Mouse (Mus musculus): ENCODE results near the gene Celf2. TPM values are rescaled to one million over a fixed set of nuclear protein-coding genes. Genes with fewer than 3 reads are reported as not detected.

The Celf2 gene
- total RNA-seq, 2 experiments from 2014 or later, result 36.6 to 50.3 TPM

- DNase-seq, result no peak
Observed at GRCm38 (mm10) chr2:6867297-6867696, 642.1 kb downstream of the Celf2 start.

GRCm38 (mm10) chr2:6865785-6866184 is 643.6 kb downstream of the Celf2 start:
- no peak for DNase-seq

GRCm38 (mm10) chr2:6850102-6850644 is 659.2 kb downstream of the Celf2 start:
- DNase-seq, result no peak

DNA sequence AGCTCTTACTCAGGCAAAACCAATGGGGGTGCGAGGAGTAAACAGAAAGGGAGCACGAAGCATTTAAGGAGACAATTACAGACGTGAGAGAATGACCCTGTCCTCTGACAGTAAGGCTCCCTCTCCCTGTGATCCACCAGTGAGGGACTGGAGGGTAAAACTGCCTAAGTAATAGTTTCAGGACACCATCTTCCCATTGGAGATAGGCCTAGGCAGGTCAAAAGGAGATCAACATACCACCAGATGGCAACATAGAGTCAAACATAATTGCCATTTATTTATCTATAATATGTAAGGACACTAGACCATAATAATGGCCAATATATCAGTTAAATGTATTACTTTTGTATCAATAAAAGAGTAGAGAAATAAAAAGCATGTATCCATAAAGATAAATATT is 660.0 kb downstream of the Celf2 start:
- no peak for DNase-seq

- no peak for DNase-seq
Observed at GRCm38 (mm10) chr2:6830021-6830420, 679.3 kb downstream of the Celf2 start.

DNA sequence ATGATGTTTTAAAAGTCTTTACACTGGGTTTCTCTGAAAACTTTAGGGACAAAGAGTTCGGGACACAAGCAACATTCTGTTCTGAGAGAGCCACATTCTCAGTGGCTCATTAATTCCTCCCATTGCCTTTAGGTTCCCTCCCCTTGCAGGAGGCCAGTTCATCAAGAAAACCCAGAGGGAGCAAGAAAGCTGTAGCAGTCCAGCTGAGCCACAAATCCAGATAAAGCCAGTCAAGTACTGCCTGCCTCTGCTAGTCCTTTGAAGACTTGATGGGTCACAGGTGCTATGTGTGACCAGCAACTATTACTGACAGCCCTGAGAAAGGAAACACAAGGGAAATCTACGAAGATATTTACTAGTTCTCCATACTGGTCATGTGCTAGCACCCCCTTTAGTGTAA is 681.8 kb downstream of the Celf2 start:
- no peak for DNase-seq

GRCm38 (mm10) chr2:6823021-6823420 is 686.3 kb downstream of the Celf2 start:
- no peak for DNase-seq

GRCm38 (mm10) chr2:6821593-6821992 is 687.8 kb downstream of the Celf2 start:
- DNase-seq, result no peak

DNA sequence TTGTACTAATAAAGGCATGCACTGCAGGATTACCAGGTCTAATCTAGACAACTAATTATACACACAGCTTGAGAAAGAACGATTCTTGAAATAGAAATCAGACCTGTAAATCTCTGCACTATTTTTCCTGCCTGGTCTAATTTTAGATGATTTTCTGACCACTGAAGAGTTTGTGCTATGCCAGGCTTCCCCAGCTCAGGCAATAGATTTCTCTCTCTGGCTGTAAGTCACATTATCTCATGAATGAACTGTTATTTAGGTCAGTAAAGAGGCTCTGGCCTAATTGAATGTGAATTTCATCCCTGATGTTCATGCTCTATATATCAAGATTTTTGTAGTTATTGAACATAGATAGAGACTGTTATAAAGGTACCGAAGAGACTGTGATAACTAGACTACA is 694.1 kb downstream of the Celf2 start:
- no peak for DNase-seq

DNA sequence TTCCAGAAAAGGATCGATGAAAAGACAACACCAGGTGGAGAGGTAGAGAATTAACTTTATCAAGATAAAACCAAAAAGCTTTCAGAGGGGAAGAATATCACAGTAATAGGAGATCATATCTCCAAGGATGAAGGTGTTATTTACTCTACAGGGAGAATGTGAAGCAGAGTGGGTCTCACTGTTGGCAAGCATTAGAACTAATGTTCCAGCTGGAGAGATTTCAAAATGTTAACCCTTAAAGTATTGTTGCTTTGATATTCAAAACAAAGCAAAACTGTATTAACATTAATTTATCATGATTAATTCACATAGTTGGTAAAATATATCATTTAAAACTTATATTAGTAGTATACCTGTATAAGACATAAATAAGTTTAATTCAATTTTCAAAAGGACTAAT is 700.6 kb downstream of the Celf2 start:
- no peak for DNase-seq

- no peak for DNase-seq
Observed at GRCm38 (mm10) chr2:6796754-6797153, 712.6 kb downstream of the Celf2 start.

DNA sequence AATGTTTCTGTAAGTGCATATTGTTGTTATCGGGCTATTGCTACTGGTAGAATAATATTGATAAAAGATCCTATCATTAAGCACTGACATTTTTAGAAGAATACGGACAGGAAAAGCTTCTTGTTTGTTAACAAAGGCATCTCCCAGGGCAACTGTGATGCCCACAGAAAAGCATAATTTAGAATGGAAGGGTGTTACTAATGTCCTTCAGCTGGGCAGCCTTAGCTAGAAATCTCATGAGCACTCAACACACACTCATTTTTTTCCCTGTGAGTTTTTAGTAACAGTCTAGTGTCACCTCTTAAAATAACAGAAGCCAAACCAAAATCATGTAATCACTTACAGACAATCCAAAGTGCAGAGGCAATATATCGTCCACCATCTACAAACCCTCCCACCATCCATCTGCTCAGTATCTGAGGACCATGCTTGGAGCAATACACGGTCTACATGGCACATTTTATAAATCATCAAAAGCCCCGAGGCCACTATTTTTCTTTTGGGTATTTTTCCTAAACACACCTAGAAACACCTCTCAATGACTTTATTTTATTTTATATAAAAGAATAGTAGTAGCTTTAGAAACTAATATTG is 713.3 kb downstream of the Celf2 start:
- DNase-seq, result no peak

DNA sequence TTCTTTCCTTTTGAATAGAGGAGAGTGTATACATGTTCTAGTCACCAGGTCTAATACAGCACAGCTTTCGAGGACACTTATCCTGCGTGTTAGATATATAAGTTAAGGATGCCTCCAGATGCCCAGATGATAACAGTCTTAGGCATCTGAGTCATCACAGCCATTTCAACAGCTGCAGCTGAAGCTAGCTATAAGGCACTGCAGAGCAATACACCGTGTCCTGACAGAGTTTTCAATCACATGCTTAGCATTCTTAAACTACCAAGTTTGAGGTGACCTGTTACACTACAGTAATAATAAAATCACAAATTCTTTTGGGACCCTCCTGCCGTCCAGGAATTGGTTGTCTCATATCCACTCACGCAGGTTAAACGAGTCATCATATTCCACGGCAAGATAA is 714.5 kb downstream of the Celf2 start:
- no peak for DNase-seq

GRCm38 (mm10) chr2:6790876-6791275 is 718.5 kb downstream of the Celf2 start:
- DNase-seq, result no peak

DNA sequence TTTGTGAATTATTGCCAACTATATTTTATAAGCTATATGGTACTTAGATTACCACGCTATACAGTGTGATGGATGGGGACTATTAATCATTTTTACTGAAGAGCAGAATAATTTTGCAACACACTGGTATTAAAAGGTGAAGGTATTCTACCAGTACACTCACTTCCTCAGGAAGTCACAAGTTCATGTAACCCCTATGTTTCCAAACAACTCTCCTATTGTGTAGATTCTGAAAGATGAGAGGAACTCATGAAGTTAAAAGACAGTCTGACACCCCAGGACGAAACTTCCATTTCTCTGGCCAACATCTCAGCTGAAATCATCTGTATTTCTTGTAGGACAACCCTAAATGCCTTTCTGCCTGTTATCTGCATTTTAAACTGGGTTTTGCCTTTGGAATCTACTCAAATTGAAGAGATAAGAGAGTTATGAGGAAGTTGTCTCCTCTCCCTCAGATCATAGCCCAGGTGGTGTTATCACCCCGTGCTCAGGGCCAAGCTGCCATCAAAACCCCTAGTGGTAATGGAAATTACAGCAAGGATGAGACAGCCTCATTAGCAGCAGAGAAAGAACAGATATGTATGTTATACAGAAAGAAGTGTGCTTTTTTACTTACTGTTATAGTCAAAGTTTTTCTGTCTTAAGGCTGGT is 722.7 kb downstream of the Celf2 start:
- no peak for DNase-seq

- DNase-seq, result no peak
Observed at GRCm38 (mm10) chr2:6770214-6770613, 739.1 kb downstream of the Celf2 start.

GRCm38 (mm10) chr2:6762381-6762780 is 747.0 kb downstream of the Celf2 start:
- DNase-seq, result no peak

DNA sequence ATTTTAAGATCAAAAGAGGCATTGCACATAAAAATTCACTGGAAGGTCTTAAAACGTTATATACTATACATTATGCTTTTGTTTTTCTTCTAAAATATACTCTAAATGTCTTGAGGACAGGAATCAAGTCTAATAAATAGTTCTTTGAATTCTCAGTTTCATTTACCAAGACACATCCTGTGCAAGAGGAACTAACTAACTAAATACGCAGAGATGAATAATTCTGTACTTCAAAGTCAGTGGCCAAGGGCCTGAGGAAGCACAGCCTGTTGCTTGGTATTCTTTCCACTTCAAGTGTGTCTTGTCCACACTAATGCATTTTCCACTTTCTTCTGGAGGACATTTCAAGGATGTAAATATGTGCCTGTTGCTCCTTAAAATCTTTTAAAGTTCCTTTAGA is 766.2 kb downstream of the Celf2 start:
- no peak for DNase-seq

- DNase-seq, result no peak
Observed at GRCm38 (mm10) chr2:6739998-6740668, 769.2 kb downstream of the Celf2 start.

DNA sequence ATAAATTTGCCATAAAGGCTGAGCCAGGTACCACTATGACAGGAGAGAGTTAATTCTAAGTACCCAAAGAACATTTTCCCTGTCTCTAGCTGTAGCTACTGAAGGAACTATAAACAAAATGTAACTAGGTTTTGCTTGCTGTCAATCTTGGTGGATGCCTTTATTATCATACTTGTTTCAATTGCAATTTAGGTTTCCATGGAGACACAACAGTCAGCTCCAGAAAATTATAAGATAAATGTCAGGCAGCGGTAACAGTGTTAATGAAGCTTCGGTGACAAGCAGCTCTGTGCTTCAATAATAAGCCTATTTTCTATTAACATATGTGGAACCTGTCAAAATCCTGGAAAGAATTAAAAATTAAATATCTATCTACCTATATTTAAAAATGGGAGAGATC is 777.3 kb downstream of the Celf2 start:
- DNase-seq, result no peak

DNA sequence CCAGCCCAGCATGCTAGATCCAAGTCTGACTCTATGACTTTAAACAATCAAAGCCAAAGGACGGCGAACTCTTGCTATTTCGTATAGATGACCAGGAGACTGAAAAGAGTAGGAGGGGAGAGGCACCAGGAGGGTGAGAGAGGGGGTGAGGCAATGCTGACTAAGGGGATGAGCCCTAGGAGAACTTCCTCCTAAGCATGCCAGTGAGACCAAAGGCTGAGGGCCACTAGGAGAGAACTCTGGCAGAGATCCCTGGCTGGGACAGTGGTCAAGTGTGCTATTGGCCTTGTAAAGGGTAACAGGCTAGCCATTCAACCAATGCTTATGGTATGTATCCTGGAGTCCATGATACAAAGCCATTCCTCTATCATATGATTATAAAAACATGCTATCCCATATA is 778.5 kb downstream of the Celf2 start:
- peak; percentile 11 to 27 for DNase-seq

- peak in 1 of 2 experiments; percentile 12 for DNase-seq
Observed at GRCm38 (mm10) chr2:6729984-6730383, 779.4 kb downstream of the Celf2 start.

DNA sequence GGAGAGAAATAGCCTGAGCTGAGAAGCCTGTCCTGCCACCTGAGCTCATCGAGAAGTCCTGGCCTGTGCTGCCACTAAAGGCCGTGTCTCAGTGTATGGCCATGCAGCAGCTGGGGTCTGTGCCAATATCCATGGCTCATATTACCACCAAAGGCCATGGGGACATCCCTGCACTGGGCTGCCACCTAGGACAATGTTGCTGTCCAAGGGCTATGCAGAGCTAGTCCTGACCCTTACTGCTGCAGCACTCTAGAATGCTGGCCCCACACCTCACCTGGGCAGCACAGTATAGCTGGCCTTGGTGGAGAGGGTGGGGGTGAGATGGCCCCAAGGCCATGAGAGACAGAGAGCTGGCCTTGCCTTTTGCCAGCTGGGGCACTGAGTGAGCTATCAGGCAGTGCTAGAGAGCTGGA is 780.5 kb downstream of the Celf2 start:
- DNase-seq, result peak; percentile 13 to 37

All from adrenal gland, postnatal 36 days (tissue).